Mouse (Mus musculus) left cerebral cortex, adult 11 months (tissue): ENCODE measurements around the gene Olfr517.

ENCODE experiments used
- DNase-seq: peaks from one replicate; pipeline ENCODE4 v3.0.0; 2022; ENCODE audit warnings: low spot score

Olfr517 gene

GRCm38 (mm10) chr7:108872279-108872678 is at the start of gene Olfr517:
Olfr517 (minus strand) TSS chr7:108872379.
- no peak for DNase-seq

- no peak for DNase-seq
Observed at GRCm38 (mm10) chr7:108903969-108904368, 31.8 kb upstream of the Olfr517 start.

- no peak for DNase-seq
Observed at GRCm38 (mm10) chr7:108894320-108894719, 22.1 kb upstream of the Olfr517 start, which contains the start of gene Olfr519. Olfr519 (minus strand) TSS chr7:108894420.

- no peak for DNase-seq
Observed at GRCm38 (mm10) chr7:108884906-108885305, 12.7 kb upstream of the Olfr517 start, which contains the start of gene Olfr518. Olfr518 (minus strand) TSS chr7:108885006.

GRCm38 (mm10) chr7:108850429-108850828 is 21.8 kb downstream of the Olfr517 start, which contains the start of gene Olfr516:
Olfr516 (minus strand) TSS chr7:108850529.
- no peak for DNase-seq

- DNase-seq: no peak
Observed at GRCm38 (mm10) chr7:108825897-108826296, 46.3 kb downstream of the Olfr517 start, which contains the start of gene Olfr514. Olfr514 (minus strand) TSS chr7:108825997.
